Mouse (Mus musculus) forebrain, embryonic 14.5 days (tissue): Measurements from ENCODE around the gene Map3k5. TPM values are rescaled to one million over a fixed set of nuclear protein-coding genes. Genes with fewer than 3 reads are reported as not detected.

Source experiments
- ATAC-seq: fragments of 200-750 bp; cut with Nextera tagmentation; 2 replicates; pipeline ENCODE4 v1.8.0; 2017; ENCODE audit warnings: mild to moderate bottlenecking, moderate library complexity
- DNase-seq: peaks from one replicate; pipeline ENCODE4 v3.0.0-alpha.2; 2015; ENCODE audit warnings: low spot score
- H3K27ac ChIP-seq: fragments of 300-500 bp; sonication (generic); 2 replicates; pipeline ENCODE4 v1.5.1; 2014; ENCODE audit warnings: low read depth, mild to moderate bottlenecking, control low read depth, low read length, moderate library complexity
- H3K27me3 ChIP-seq: fragments of 300-500 bp; sonication (generic); replicated peaks from 2 replicates; pipeline ENCODE4 v1.6.1; 2014; ENCODE audit warnings: low read length, control low read depth, mixed read lengths; ENCODE audit not compliant: control insufficient read depth, insufficient read depth
- H3K36me3 ChIP-seq: fragments of 300-500 bp; sonication (generic); 2 replicates; pipeline ENCODE4 v1.6.1; 2014; ENCODE audit warnings: low read length, control low read depth; ENCODE audit not compliant: control insufficient read depth, insufficient read depth
- H3K4me1 ChIP-seq: fragments of 300-500 bp; sonication (generic); 2 replicates; pipeline ENCODE4 v1.6.1; 2014; ENCODE audit warnings: antibody characterized with exemption, low read length, control low read depth; ENCODE audit not compliant: control insufficient read depth, insufficient read depth
- H3K4me2 ChIP-seq: fragments of 300-500 bp; sonication (generic); 2 replicates; pipeline ENCODE4 v1.6.1; 2014; ENCODE audit warnings: mild to moderate bottlenecking, control low read depth, low read length
- H3K4me3 ChIP-seq: fragments of 300-500 bp; sonication (generic); 2 replicates; pipeline ENCODE4 v1.5.1; 2014; ENCODE audit warnings: low read depth, low read length, control low read depth
- H3K9ac ChIP-seq: fragments of 300-500 bp; sonication (generic); 2 replicates; pipeline ENCODE4 v1.6.1; 2014; ENCODE audit warnings: mild to moderate bottlenecking, low read length, control low read depth, moderate library complexity
- H3K9me3 ChIP-seq: fragments of 300-500 bp; sonication (generic); replicated peaks from 2 replicates; pipeline ENCODE4 v1.6.1; 2016; ENCODE audit warnings: low read length, control low read depth, mixed read lengths; ENCODE audit not compliant: control insufficient read depth
- WGBS: fragments of 180-500 bp; shearing (Covaris S2); extraction: QIAGEN DNeasy Blood & Tissue Kit; methylation state at CpG from one replicate; pipeline ENCODE4 v1.1.7; 2014; 5-methylcytosine and 5-hydroxymethylcytosine counted together
- polyA plus RNA-seq: library from polyadenylated mRNA; unstranded; fragments of >200 nt; fragmentation: Nextera tagmentation; extraction: Ambion mirVana; gene quantifications from 2 replicates; pipeline ENCODE4 v1.2.1, GENCODE M21; 2014

The Map3k5 gene
- polyA plus RNA-seq, 1 experiment from 2014 or later = 0.72 TPM

- DNase-seq = no peak
- ATAC-seq = no peak
- no peak overlapping the region for H3K4me2 ChIP-seq
- H3K36me3 ChIP-seq = no peaks in the 10 kb centered on the region
- no peak overlapping the region for H3K4me3 ChIP-seq
- H3K9me3 ChIP-seq = no peaks in the 10 kb centered on the region
- WGBS = 72% methylated on average over 8 of the region's 8 CpGs
- no peaks in the 10 kb centered on the region for H3K27me3 ChIP-seq
- H3K27ac ChIP-seq = no peak overlapping the region
- H3K4me1 ChIP-seq = peaks cover 2% of the 10 kb centered on the region; the same call in 1 of the 2 replicates
- no peak overlapping the region for H3K9ac ChIP-seq
These were observed 66.1 kb downstream of the Map3k5 start for GRCm38 (mm10) chr10:20000408-20000770.

DNA sequence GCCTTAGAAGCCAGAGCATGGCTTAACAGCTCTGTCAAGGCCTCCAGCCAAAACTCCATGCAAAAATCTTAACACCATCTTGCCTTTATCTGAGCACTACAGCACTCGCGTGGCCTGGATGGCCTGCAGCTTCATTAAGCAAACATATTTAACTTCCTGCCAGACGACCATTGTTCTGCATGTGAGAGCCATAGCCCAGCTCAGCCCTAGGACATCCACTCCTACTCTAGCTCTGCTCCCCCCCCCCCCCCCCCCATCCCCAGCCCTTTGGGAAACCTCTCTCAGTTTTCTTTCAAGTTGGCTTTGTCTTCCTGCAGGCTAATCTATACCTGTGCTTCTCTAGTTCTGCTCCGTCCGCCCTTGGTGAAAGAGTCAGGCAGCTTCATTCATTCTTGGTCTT is 67.7 kb downstream of the Map3k5 start:
- H3K36me3 ChIP-seq = no peaks in the 10 kb centered on the region
- ATAC-seq (no peak), DNase-seq (no peak)
- no peak overlapping the region for H3K27ac ChIP-seq
- no peaks in the 10 kb centered on the region for H3K9me3 ChIP-seq
- no peak overlapping the region for H3K9ac ChIP-seq
- H3K4me2 ChIP-seq = no peak overlapping the region
- H3K4me1 ChIP-seq = peaks cover 2% of the 10 kb centered on the region; the same call in 1 of the 2 replicates
- no peaks in the 10 kb centered on the region for H3K27me3 ChIP-seq
- WGBS = 17% methylated on average over 5 of the region's 5 CpGs
- H3K4me3 ChIP-seq = no peak overlapping the region

- H3K9me3 ChIP-seq = no peaks in the 10 kb centered on the region
- no peak overlapping the region for H3K4me3 ChIP-seq
- 25% methylated on average over 5 of the region's 5 CpGs for WGBS
- no peaks in the 10 kb centered on the region for H3K36me3 ChIP-seq
- no peaks in the 10 kb centered on the region for H3K27me3 ChIP-seq
- DNase-seq (no peak), ATAC-seq (no peak)
- no peak overlapping the region for H3K9ac ChIP-seq
- no peak overlapping the region for H3K4me2 ChIP-seq
- H3K4me1 ChIP-seq = peaks cover 2% of the 10 kb centered on the region; the same call in 1 of the 2 replicates
- H3K27ac ChIP-seq = no peak overlapping the region
These were observed 68.7 kb downstream of the Map3k5 start for GRCm38 (mm10) chr10:20003006-20003405.

DNA sequence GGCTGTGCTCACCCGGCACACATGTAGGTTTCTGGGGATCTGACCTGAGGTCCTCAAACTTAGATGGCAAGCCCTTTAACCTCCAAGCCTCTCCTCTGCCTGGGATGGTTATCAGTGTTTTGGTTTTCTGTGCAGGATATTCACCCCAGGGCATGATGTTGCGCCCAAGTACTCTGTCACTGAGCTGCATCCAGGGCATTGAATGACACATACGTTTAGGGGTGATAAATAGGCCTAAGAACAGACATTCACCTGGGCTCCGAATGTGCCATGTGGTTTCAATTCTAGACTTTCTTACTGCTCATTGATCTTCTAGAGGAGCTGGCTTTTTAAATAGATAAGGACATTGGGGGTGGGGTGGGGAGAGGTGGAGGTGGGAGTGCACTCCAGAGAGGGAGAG is 70.5 kb downstream of the Map3k5 start:
- Histone ChIP-seq H3K36me3 (no peaks in the 10 kb centered on the region), H3K9me3 (no peaks in the 10 kb centered on the region), H3K27me3 (no peaks in the 10 kb centered on the region), H3K4me1 (peaks cover 2% of the 10 kb centered on the region; the same call in 1 of the 2 replicates), H3K4me2 (no peak overlapping the region), H3K9ac (no peak overlapping the region), H3K27ac (no peak overlapping the region), H3K4me3 (no peak overlapping the region)
- WGBS = 91% methylated on average over 4 of the region's 4 CpGs
- ATAC-seq = no peak
- DNase-seq = no peak

- ATAC-seq (no peak), DNase-seq (no peak)
- Histone ChIP-seq H3K4me3 (no peak overlapping the region), H3K27ac (no peak overlapping the region), H3K36me3 (no peaks in the 10 kb centered on the region), H3K9me3 (no peaks in the 10 kb centered on the region), H3K4me1 (peaks cover 2% of the 10 kb centered on the region; the same call in 1 of the 2 replicates), H3K9ac (no peak overlapping the region), H3K27me3 (no peaks in the 10 kb centered on the region), H3K4me2 (no peak overlapping the region)
- 96% methylated on average over 6 of the region's 6 CpGs for WGBS
These were observed 71.2 kb downstream of the Map3k5 start for GRCm38 (mm10) chr10:20005491-20005952.

GRCm38 (mm10) chr10:20006333-20007093 is 72.2 kb downstream of the Map3k5 start:
- H3K9me3 ChIP-seq = no peaks in the 10 kb centered on the region
- H3K36me3 ChIP-seq = no peaks in the 10 kb centered on the region
- DNase-seq = peak; percentile 17
- ATAC-seq = no peak
- H3K27ac ChIP-seq = no peak overlapping the region
- 43% methylated on average over 17 of the region's 17 CpGs for WGBS
- H3K27me3 ChIP-seq = no peaks in the 10 kb centered on the region
- H3K4me2 ChIP-seq = no peak overlapping the region
- no peak overlapping the region for H3K4me3 ChIP-seq
- no peak overlapping the region for H3K9ac ChIP-seq
- peaks cover 2% of the 10 kb centered on the region; the same call in 1 of the 2 replicates for H3K4me1 ChIP-seq

- Histone ChIP-seq H3K4me3 (no peak overlapping the region), H3K27ac (no peak overlapping the region), H3K4me2 (no peak overlapping the region), H3K9ac (no peak overlapping the region), H3K36me3 (no peaks in the 10 kb centered on the region), H3K27me3 (no peaks in the 10 kb centered on the region), H3K9me3 (no peaks in the 10 kb centered on the region), H3K4me1 (no peaks in the 10 kb centered on the region)
- ATAC-seq = no peak
- 92% methylated on average over 6 of the region's 6 CpGs for WGBS
- DNase-seq = no peak
These were observed 75.0 kb downstream of the Map3k5 start for GRCm38 (mm10) chr10:20009310-20009709.

GRCm38 (mm10) chr10:20010018-20010417 is 75.7 kb downstream of the Map3k5 start:
- DNase-seq (no peak), ATAC-seq (no peak)
- no peak overlapping the region for H3K4me2 ChIP-seq
- no peaks in the 10 kb centered on the region for H3K4me1 ChIP-seq
- H3K4me3 ChIP-seq = no peak overlapping the region
- H3K27ac ChIP-seq = no peak overlapping the region
- H3K36me3 ChIP-seq = no peaks in the 10 kb centered on the region
- H3K9ac ChIP-seq = no peak overlapping the region
- H3K9me3 ChIP-seq = no peaks in the 10 kb centered on the region
- 97% methylated on average over 3 of the region's 3 CpGs for WGBS
- H3K27me3 ChIP-seq = no peaks in the 10 kb centered on the region

DNA sequence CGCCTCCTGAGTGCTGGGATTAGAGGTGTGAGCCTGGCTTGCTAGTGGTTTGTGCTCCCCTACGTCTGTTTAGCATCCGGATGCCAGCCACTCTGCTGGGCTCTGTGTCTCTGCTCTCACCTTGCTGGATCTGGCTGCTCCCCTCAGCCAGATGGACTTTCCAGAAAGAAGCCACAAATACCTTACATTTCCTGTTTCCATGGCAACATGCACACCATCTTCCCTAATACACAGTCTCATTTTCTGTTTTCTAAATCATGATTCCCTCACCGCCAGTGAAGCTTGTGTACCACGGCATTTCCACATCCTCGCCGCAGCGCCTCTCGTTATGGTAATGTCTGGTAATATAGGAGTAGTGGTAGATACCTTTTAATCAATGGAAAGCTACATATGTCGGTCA is 84.1 kb downstream of the Map3k5 start:
- no peak for DNase-seq
- no peak overlapping the region for H3K4me2 ChIP-seq
- no peak overlapping the region for H3K27ac ChIP-seq
- H3K36me3 ChIP-seq = no peaks in the 10 kb centered on the region
- no peaks in the 10 kb centered on the region for H3K27me3 ChIP-seq
- 0 out of 2 replicates have a peak, but pooled peaks cover 3% of the 10 kb centered on the region for H3K9me3 ChIP-seq
- H3K4me3 ChIP-seq = no peak overlapping the region
- ATAC-seq = no peak
- H3K9ac ChIP-seq = no peak overlapping the region
- H3K4me1 ChIP-seq = no peaks in the 10 kb centered on the region
- 91% methylated on average over 10 of the region's 10 CpGs for WGBS
